Mouse (Mus musculus) ES-E14 (cell line): ENCODE data around the gene Cachd1. TPM values are rescaled to one million over a fixed set of nuclear protein-coding genes. Genes with fewer than 3 reads are reported as not detected.

Source experiments
- DNase-seq: peaks from one replicate; pipeline ENCODE4 v3.0.0-alpha.2; 2013; ENCODE audit warnings: low read depth, low spot score
- H3K27ac ChIP-seq: 2 replicates; pipeline ENCODE4 v1.5.1; 2012; ENCODE audit warnings: low read depth, mild to moderate bottlenecking, low read length, moderate library complexity, mixed read lengths; ENCODE audit not compliant: poor library complexity, insufficient read depth, severe bottlenecking
- H3K36me3 ChIP-seq: 2 replicates; pipeline ENCODE4 v1.6.1; 2012; ENCODE audit warnings: mild to moderate bottlenecking, low read length, moderate library complexity, mixed read lengths; ENCODE audit not compliant: control insufficient read depth, poor library complexity, insufficient read depth, severe bottlenecking
- H3K4me1 ChIP-seq, 2 experiments: fragments of 150-350 bp in 1 of 2; sonication (generic) in 1 of 2; 2 replicates each; pipeline ENCODE4 v1.6.1; 2012; ENCODE audit warnings: low read length in 2 of 2, mild to moderate bottlenecking in 1 of 2, mixed read lengths in 1 of 2; ENCODE audit not compliant: control insufficient read depth in 2 of 2, insufficient read depth in 2 of 2, poor library complexity in 1 of 2
- H3K4me3 ChIP-seq, 2 experiments: fragments of 150-350 bp in 1 of 2; sonication (generic) in 1 of 2; 2 replicates each; pipeline ENCODE4 v1.5.1; 2012; ENCODE audit warnings: low read length in 2 of 2, low read depth in 1 of 2, mild to moderate bottlenecking in 1 of 2, mixed read lengths in 1 of 2; ENCODE audit not compliant: insufficient read depth in 1 of 2, poor library complexity in 1 of 2, severe bottlenecking in 1 of 2
- H3K9ac ChIP-seq: 2 replicates; pipeline ENCODE4 v1.6.1; 2012; ENCODE audit warnings: low read depth, mild to moderate bottlenecking, low read length, mixed read lengths; ENCODE audit not compliant: poor library complexity, insufficient read depth, severe bottlenecking
- H3K9me3 ChIP-seq: fragments of 150-350 bp; sonication (generic); 2 replicates; pipeline ENCODE4 v1.6.1; 2012; ENCODE audit warnings: low read depth, mild to moderate bottlenecking, low read length; ENCODE audit not compliant: control insufficient read depth, insufficient read depth
- CHD2 ChIP-seq: IDR thresholded peaks from 2 replicates; pipeline ENCODE4 v1.6.1; 2014; ENCODE audit warnings: mild to moderate bottlenecking, low read depth, low read length, inconsistent platforms
- HCFC1 ChIP-seq: IDR thresholded peaks from 2 replicates; pipeline ENCODE4 v1.6.1; 2012; ENCODE audit warnings: low read length, inconsistent platforms, borderline replicate concordance; ENCODE audit not compliant: insufficient read depth
- MAFK ChIP-seq: IDR thresholded peaks from 2 replicates; pipeline ENCODE4 v1.6.1; 2014; ENCODE audit warnings: mild to moderate bottlenecking, low read depth, low read length, inconsistent platforms; ENCODE audit not compliant: insufficient read depth
- ZC3H11A ChIP-seq: IDR thresholded peaks from 2 replicates; pipeline ENCODE4 v1.6.1; 2012; ENCODE audit warnings: low read depth, mild to moderate bottlenecking, inconsistent platforms, low read length, borderline replicate concordance
- ZNF384 ChIP-seq: IDR thresholded peaks from 2 replicates; pipeline ENCODE4 v1.6.1; 2012; ENCODE audit warnings: low read depth, low read length, inconsistent platforms
- in situ Hi-C, 2 experiments: fragments of 600-800 bp; cut with MboI; formaldehyde crosslinking; loops; one replicate each; pipeline ENCODE4 v1.15.1; 2025; ENCODE audit warnings: low sequenced_read_pairs in 2 of 2, inconsistent platforms in 1 of 2; ENCODE audit not compliant: unreplicated experiment in 2 of 2
- total RNA-seq: library from RNA; depleted of rRNA; stranded (reverse); fragments of 300-350 nt; gene quantifications from 2 replicates; pipeline ENCODE4 v1.2.3, GENCODE M21; 2012

Gene Cachd1
- total RNA-seq, 1 experiment, result 7.6 TPM

DNA sequence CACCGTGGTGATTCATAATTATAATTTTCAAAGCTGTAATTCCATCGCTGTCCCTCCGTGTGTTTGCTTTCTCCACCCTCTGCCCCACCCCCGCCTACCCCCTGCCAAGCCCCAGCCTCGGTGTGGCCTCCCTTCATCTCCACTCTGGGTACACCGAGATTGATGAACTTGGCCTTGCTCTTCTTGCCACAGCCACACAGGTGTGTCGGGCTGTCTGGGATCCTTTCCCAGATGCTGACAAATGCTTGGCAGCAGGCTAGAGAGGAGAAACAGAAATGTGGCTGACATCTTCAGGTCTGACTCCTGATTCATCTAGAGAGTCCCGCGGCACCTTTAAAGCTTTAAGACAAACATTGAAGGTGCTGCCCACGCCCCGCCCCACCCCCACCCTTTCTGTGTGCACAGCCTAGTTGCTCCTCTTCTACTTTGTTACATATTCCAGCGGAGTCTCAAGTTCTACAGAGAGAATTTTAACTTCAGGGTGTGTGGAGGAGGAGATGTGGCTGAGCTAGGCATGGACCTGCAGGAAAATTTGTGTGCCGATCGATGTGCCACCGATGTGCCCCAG, 87.5 kb downstream of the Cachd1 start:
- Histone ChIP-seq H3K9ac (no peak overlapping the region), H3K9me3 (no peaks in the 10 kb centered on the region), H3K4me3 (no peak overlapping the region), H3K4me1 (peaks cover 0 to 10% of the 10 kb centered on the region in 2 experiments; a peak in 2 of 4 replicates), H3K27ac (no peak overlapping the region), H3K36me3 (no peaks in the 10 kb centered on the region)
- no peak for DNase-seq
- in situ Hi-C loops, result no loop called here
- no peak for TF ChIP-seq HCFC1
- no peak for TF ChIP-seq ZC3H11A
- TF ChIP-seq CHD2, result no peak
- no peak for TF ChIP-seq ZNF384
- TF ChIP-seq MAFK, result no peak

GRCm38 (mm10) chr4:100865423-100865822, 88.9 kb downstream of the Cachd1 start:
- no peaks in the 10 kb centered on the region for H3K36me3 ChIP-seq
- H3K4me1 ChIP-seq, result peaks cover 0 to 10% of the 10 kb centered on the region in 2 experiments; a peak in 2 of 4 replicates
- H3K27ac ChIP-seq, result no peak overlapping the region
- no peak overlapping the region for H3K4me3 ChIP-seq
- H3K9me3 ChIP-seq, result no peaks in the 10 kb centered on the region
- in situ Hi-C loops, result no loop called here
- H3K9ac ChIP-seq, result no peak overlapping the region
- DNase-seq, result no peak
- TF ChIP-seq ZNF384, result no peak
- no peak for TF ChIP-seq CHD2
- TF ChIP-seq ZC3H11A, result no peak
- TF ChIP-seq HCFC1, result no peak
- TF ChIP-seq MAFK, result no peak

DNA sequence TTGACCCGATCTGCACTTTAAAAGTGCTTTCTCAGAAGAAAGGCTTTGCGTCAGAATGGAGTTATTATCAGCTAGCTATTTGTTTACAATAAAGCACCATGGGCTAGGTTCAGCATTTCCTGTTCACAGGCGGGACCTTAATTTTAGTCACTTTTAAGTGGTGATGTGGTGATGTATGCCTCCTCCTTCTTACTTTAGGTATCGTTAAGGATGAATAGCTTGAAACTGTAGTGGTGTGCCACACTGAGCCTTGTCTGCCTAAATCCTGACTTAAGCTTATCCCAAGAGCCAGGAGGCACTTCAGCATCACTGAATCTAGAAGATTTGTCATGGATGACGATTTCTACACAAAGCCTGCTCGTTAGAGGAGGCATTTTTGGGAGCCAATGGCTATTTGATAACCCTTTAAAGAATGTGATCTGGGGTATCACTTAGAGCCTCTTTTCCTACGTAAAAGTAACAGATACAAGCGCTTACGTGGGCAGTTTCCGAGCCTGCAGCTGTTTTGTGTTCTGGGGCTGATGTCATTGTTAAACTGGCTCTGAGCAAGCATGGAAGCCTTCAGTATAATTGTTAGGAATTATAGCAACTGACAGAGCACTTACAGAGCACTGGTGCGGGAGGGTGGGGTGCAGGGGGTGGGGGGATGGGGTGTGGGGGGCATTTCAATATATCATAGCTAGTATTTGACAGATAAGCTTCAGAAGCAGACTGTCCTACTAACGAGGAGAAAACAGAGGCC, 89.7 kb downstream of the Cachd1 start:
- Histone ChIP-seq H3K9me3 (no peaks in the 10 kb centered on the region), H3K27ac (no peak overlapping the region), H3K9ac (no peak overlapping the region), H3K4me1 (peaks cover 0 to 10% of the 10 kb centered on the region in 2 experiments; a peak in 2 of 4 replicates), H3K4me3 (no peak overlapping the region), H3K36me3 (no peaks in the 10 kb centered on the region)
- in situ Hi-C loops, result no loop called here
- TF ChIP-seq HCFC1 (no peak), ZC3H11A (no peak), ZNF384 (no peak), CHD2 (no peak), MAFK (no peak)
- no peak for DNase-seq

GRCm38 (mm10) chr4:100877351-100877750, 100.9 kb downstream of the Cachd1 start:
- Histone ChIP-seq H3K9ac (no peak overlapping the region), H3K9me3 (no peaks in the 10 kb centered on the region), H3K36me3 (no peaks in the 10 kb centered on the region), H3K4me3 (no peak overlapping the region), H3K27ac (no peak overlapping the region), H3K4me1 (no peaks in the 10 kb centered on the region)
- no peak for DNase-seq
- TF ChIP-seq CHD2 (no peak), ZC3H11A (no peak), HCFC1 (no peak), MAFK (no peak), ZNF384 (no peak)
- in situ Hi-C loops, result no loop called here
